Mouse (Mus musculus): Measurements from ENCODE around the gene Plekho2. TPM values are rescaled to one million over a fixed set of nuclear protein-coding genes. Genes with fewer than 3 reads are reported as not detected.
A peak's percentile ranks its signal among the peaks of the same experiment; 100 is the strongest.

Gene Plekho2
- polyA plus RNA-seq, 1 experiment from 2014 or later = 6.7 TPM

DNA sequence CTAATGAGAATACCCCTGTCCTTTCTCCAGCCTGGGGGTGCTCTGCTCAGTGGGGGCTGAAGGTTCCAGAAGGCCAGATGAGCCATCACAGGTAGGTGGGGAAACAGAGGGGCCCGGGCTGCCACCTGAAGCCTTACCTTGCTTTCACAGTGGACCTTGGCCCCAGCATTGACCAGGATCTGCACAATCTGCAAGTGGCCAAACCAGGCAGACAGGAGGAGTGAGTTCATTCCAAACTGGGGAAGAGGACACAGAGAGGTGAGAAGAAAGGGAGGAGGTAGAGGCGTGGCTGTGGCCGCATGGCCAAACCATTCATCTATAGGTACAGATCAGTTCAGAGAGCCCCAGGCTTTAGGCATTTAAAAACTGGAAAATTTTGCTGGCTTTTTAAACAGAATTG is 67.3 kb downstream of the Plekho2 start:
- H3K9ac ChIP-seq (ENCODE audit: low read depth, low read length) = no peak overlapping the region
- WGBS = 46% methylated on average over 3 of the region's 3 CpGs
- no peaks in the 10 kb centered on the region for H3K27me3 ChIP-seq (replicated peaks; ENCODE audit: control insufficient read depth, insufficient read depth, low read length)

DNA sequence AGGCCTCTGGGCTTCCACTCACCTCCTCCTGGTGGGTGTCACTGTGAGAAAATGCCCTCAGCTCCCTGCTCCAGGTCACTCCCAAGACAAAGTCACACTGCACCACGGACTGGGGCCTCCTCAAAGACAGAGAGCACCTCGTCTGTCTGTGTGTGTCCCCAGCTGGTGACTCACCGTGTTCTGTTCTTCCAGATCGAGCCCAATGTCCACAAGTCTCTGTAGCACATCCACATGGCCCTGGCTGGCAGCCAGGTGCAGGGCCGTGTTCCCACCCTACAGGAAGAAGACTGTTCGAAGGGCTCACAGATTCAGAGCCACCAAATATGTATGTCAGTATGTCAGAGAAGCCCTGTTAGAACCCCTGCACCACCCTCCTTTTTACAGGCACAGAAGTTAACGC is 71.4 kb downstream of the Plekho2 start:
- H3K4me2 ChIP-seq (replicated peaks; ENCODE audit: low read depth) = no peak overlapping the region
- WGBS = 22% methylated on average over 7 of the region's 7 CpGs
- H3K27me3 ChIP-seq (replicated peaks; ENCODE audit: control insufficient read depth, insufficient read depth, low read length) = no peaks in the 10 kb centered on the region
- ATAC-seq = no peak
- no peak overlapping the region for H3K27ac ChIP-seq (ENCODE audit: low read depth, low read length)
- no peaks in the 10 kb centered on the region for H3K4me1 ChIP-seq (replicated peaks; ENCODE audit: control insufficient read depth, insufficient read depth, low read length)
- H3K9me3 ChIP-seq (ENCODE audit: control insufficient read depth) = no peaks in the 10 kb centered on the region
- no peak for TF ChIP-seq CTCF (IDR thresholded peaks at IDR 0.05; ENCODE audit: low read depth)
- H3K36me3 ChIP-seq (ENCODE audit: control insufficient read depth, insufficient read depth) = no peaks in the 10 kb centered on the region
- no peak overlapping the region for H3K9ac ChIP-seq (ENCODE audit: low read depth, low read length)
- no peak overlapping the region for H3K4me3 ChIP-seq (ENCODE audit: low read depth, low read length)

More for the DNA sequence above, 67.3 kb downstream of the Plekho2 start:
- Histone ChIP-seq H3K36me3 (ENCODE audit: control insufficient read depth, insufficient read depth) (no peaks in the 10 kb centered on the region), H3K4me2 (replicated peaks; ENCODE audit: low read depth) (no peak overlapping the region), H3K27ac (ENCODE audit: low read depth, low read length) (no peak overlapping the region), H3K4me1 (replicated peaks; ENCODE audit: control insufficient read depth, insufficient read depth, low read length) (no peaks in the 10 kb centered on the region), H3K9me3 (ENCODE audit: control insufficient read depth) (no peaks in the 10 kb centered on the region), H3K4me3 (ENCODE audit: low read depth, low read length) (no peak overlapping the region)
- no peak for TF ChIP-seq CTCF (IDR thresholded peaks at IDR 0.05; ENCODE audit: low read depth)
- peak; percentile 45; the same call in 1 of the 2 replicates for ATAC-seq

DNA sequence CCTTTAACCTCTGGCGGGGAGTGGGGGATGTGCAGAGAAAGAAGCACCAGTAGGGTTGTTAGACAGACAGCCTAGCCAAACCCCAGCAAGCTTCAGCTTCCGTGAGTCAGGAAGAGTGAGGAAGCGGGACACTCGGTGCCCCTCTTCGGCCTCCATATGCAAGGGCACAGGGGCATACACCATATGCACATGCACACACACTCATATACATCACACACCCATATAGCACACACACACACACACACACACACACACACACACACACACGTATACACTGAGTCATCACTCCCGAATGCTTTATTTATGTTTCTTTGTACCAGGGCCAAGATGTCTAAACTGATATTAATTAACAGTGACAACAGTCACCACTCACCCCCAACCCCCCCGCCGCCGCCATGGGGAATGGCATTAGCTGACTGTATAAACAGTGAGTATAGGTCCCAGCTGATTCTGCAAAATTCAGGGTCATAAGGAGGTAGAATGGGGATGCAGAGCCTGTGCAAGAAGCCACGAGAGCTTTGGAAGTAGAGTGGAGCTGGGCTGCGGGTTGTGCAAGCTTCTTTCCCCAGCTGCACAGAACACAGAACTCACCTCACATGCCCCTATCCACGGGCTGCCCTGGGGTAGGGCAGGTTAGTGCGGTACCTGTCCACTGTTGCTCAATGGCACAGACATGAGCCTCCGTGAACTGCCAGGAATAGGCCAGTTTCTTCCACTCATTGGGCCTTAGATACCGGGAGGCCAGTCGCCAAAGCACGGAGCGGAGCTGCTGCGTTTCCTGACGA is 76.9 kb downstream of the Plekho2 start:
- H3K27me3 ChIP-seq (replicated peaks; ENCODE audit: control insufficient read depth, insufficient read depth, low read length) = no peaks in the 10 kb centered on the region
- no peaks in the 10 kb centered on the region for H3K4me1 ChIP-seq (replicated peaks; ENCODE audit: control insufficient read depth, insufficient read depth, low read length)
- TF ChIP-seq CTCF (IDR thresholded peaks at IDR 0.05; ENCODE audit: low read depth) = no peak
- no peak overlapping the region for H3K4me2 ChIP-seq (replicated peaks; ENCODE audit: low read depth)
- H3K27ac ChIP-seq (ENCODE audit: low read depth, low read length) = no peak overlapping the region
- no peaks in the 10 kb centered on the region for H3K9me3 ChIP-seq (ENCODE audit: control insufficient read depth)
- H3K9ac ChIP-seq (ENCODE audit: low read depth, low read length) = no peak overlapping the region
- H3K36me3 ChIP-seq (ENCODE audit: control insufficient read depth, insufficient read depth) = no peaks in the 10 kb centered on the region
- 72% methylated on average over 21 of the region's 21 CpGs for WGBS
- ATAC-seq = no peak
- H3K4me3 ChIP-seq (ENCODE audit: low read depth, low read length) = no peak overlapping the region

Other genes starting within 250 kb of the Plekho2 start
- gene Pdcd7, start 233.9 kb downstream of the Plekho2 start, polyA plus RNA-seq (2015; fragmentation: Nextera tagmentation; extraction: Ambion mirVana) = 6.5 and 7.7 TPM in 2 replicates
- 0.14 and 0.21 TPM in 2 replicates for gene Ubap1l, start 219.0 kb downstream of the Plekho2 start, polyA plus RNA-seq (2015; fragmentation: Nextera tagmentation; extraction: Ambion mirVana)
- 3.9 and 5.0 TPM in 2 replicates for gene Kbtbd13, start 188.4 kb downstream of the Plekho2 start, polyA plus RNA-seq (2015; fragmentation: Nextera tagmentation; extraction: Ambion mirVana)
- gene Rasl12, start 181.5 kb downstream of the Plekho2 start, polyA plus RNA-seq (2015; fragmentation: Nextera tagmentation; extraction: Ambion mirVana) = 5.4 and 6.2 TPM in 2 replicates
- gene Slc51b, start 157.1 kb downstream of the Plekho2 start, polyA plus RNA-seq (2015; fragmentation: Nextera tagmentation; extraction: Ambion mirVana) = 261 and 305 TPM in 2 replicates
- 14.8 and 15.7 TPM in 2 replicates for gene Mtfmt, start 144.3 kb downstream of the Plekho2 start, polyA plus RNA-seq (2015; fragmentation: Nextera tagmentation; extraction: Ambion mirVana)
- 85.8 and 86.3 TPM in 2 replicates for gene Spg21, start 119.1 kb downstream of the Plekho2 start, polyA plus RNA-seq (2015; fragmentation: Nextera tagmentation; extraction: Ambion mirVana)
- gene Ankdd1a, start 59.8 kb downstream of the Plekho2 start, polyA plus RNA-seq (2015; fragmentation: Nextera tagmentation; extraction: Ambion mirVana) = not detected in 2 replicates
- gene Pif1, start 7.1 kb upstream of the Plekho2 start, polyA plus RNA-seq (2015; fragmentation: Nextera tagmentation; extraction: Ambion mirVana) = 1.2 and 1.8 TPM in 2 replicates
- gene Rbpms2, start 49.6 kb upstream of the Plekho2 start, polyA plus RNA-seq (2015; fragmentation: Nextera tagmentation; extraction: Ambion mirVana) = 21.4 and 22.1 TPM in 2 replicates
- gene Oaz2, start 88.0 kb upstream of the Plekho2 start, polyA plus RNA-seq (2015; fragmentation: Nextera tagmentation; extraction: Ambion mirVana) = 141 and 152 TPM in 2 replicates
- gene Zfp609, start 247.5 kb upstream of the Plekho2 start, polyA plus RNA-seq (2015; fragmentation: Nextera tagmentation; extraction: Ambion mirVana) = 3.1 and 3.7 TPM in 2 replicates

Data from intestine, postnatal 0 days (tissue).